Mouse (Mus musculus) hindbrain, postnatal 0 days (tissue): Measurements from ENCODE around the gene Nkd1. TPM values are rescaled to one million over a fixed set of nuclear protein-coding genes. Genes with fewer than 3 reads are reported as not detected.
A peak's percentile ranks its signal among the peaks of the same experiment; 100 is the strongest.

Experiments used
- ATAC-seq: fragments of 200-750 bp; cut with Nextera tagmentation; 2 replicates; pipeline ENCODE4 v1.8.0; 2017; ENCODE audit warnings: mild to moderate bottlenecking, moderate TSS enrichment, moderate library complexity
- DNase-seq: peaks from one replicate; pipeline ENCODE4 v3.0.0-alpha.2; 2015; ENCODE audit warnings: low spot score
- H3K27ac ChIP-seq: fragments of 300-500 bp; sonication (generic); 2 replicates; pipeline ENCODE4 v1.5.1; 2014; ENCODE audit warnings: mild to moderate bottlenecking
- H3K27me3 ChIP-seq: fragments of 300-500 bp; sonication (generic); 2 replicates; pipeline ENCODE4 v1.6.1; 2014; ENCODE audit warnings: low read length, mixed read lengths; ENCODE audit not compliant: insufficient read depth
- H3K36me3 ChIP-seq: fragments of 300-500 bp; sonication (generic); 2 replicates; pipeline ENCODE4 v1.6.1; 2014; ENCODE audit warnings: low read length, mixed read lengths; ENCODE audit not compliant: insufficient read depth
- H3K4me1 ChIP-seq: fragments of 300-500 bp; sonication (generic); 2 replicates; pipeline ENCODE4 v1.6.1; 2014; ENCODE audit warnings: antibody characterized with exemption, low read length, mixed read lengths; ENCODE audit not compliant: insufficient read depth
- H3K4me2 ChIP-seq: fragments of 300-500 bp; sonication (generic); 2 replicates; pipeline ENCODE4 v1.6.1; 2014; ENCODE audit warnings: low read depth, mild to moderate bottlenecking, low read length, moderate library complexity, mixed read lengths
- H3K4me3 ChIP-seq: fragments of 300-500 bp; sonication (generic); 2 replicates; pipeline ENCODE4 v1.5.1; 2014; ENCODE audit warnings: low read length
- H3K9ac ChIP-seq: fragments of 300-500 bp; sonication (generic); replicated peaks from 2 replicates; pipeline ENCODE4 v1.6.1; 2014; ENCODE audit warnings: mild to moderate bottlenecking, low read length, moderate library complexity, mixed read lengths
- H3K9me3 ChIP-seq: fragments of 300-500 bp; sonication (generic); 2 replicates; pipeline ENCODE4 v1.6.1; 2016; ENCODE audit warnings: low read length, mixed read lengths
- CTCF ChIP-seq: IDR thresholded peaks from 2 replicates; pipeline ENCODE4 v1.5.1; 2016; ENCODE audit warnings: antibody characterized with exemption, control low read depth, low read depth
- WGBS: fragments of 180-500 bp; shearing (Covaris S2); extraction: QIAGEN DNeasy Blood & Tissue Kit; methylation state at CpG from one replicate; pipeline ENCODE4 v1.1.7; 2014; 5-methylcytosine and 5-hydroxymethylcytosine counted together
- polyA plus RNA-seq: library from polyadenylated mRNA; unstranded; fragments of >200 nt; fragmentation: Nextera tagmentation; extraction: Ambion mirVana; gene quantifications from 2 replicates; pipeline ENCODE4 v1.2.1, GENCODE M21; 2015
- total RNA-seq: library from RNA; depleted of rRNA; stranded (reverse); fragments of >200 nt; gene quantifications from 2 replicates; pipeline ENCODE4 v1.2.3, GENCODE M21; 2014

Gene Nkd1
- total and polyA plus RNA-seq, 2 experiments from 2014 or later = 51.1 to 53.9 TPM

DNA sequence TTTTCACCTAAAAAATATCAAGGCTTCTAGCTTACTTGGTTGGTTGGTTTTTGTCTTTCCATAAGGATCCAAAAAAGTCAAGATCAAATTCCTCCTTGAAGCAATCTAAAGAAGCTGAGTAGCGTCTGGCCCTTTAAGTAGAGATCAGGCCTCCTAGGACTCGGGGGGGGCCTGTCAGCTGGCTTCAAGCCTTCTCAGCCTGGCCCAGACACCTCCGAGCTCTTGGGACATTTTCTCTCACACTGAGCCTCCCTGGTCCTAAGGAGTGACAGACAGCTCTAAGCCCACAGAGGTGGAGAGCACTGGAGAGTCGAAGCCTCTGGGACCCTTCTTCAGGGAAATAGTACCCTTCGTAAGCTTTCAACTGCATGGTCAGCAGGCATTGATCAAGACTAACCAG, 77.4 kb downstream of the Nkd1 start:
- Histone ChIP-seq H3K27me3 (no peaks in the 10 kb centered on the region), H3K27ac (no peak overlapping the region), H3K9ac (no peak overlapping the region), H3K36me3 (no peaks in the 10 kb centered on the region), H3K9me3 (no peaks in the 10 kb centered on the region), H3K4me3 (no peak overlapping the region), H3K4me1 (peaks cover 10% of the 10 kb centered on the region; the same call in 1 of the 2 replicates), H3K4me2 (no peak overlapping the region)
- no peak for TF ChIP-seq CTCF
- DNase-seq = no peak
- ATAC-seq = no peak
- WGBS = 61% methylated on average over 5 of the region's 5 CpGs

DNA sequence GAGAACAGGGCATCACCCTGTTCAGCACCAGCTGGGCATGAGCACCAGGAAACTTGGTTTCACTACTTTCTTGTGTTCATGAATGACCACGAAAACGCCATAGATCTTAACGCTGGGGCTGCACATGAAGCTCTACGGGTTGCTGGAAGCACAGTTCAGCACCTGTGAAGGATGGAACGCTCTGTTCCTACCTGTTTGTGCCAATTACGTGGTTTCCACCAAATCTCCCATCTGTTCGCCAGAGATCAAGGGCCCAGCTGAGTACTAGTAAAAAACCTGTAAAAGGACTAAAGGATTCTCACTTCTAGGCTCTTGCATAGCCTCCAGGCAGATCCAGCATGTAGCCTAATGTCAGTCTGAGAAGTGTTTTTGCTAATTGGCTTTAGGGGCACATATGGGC, 78.3 kb downstream of the Nkd1 start:
- Histone ChIP-seq H3K36me3 (no peaks in the 10 kb centered on the region), H3K4me2 (no peak overlapping the region), H3K27ac (no peak overlapping the region), H3K4me1 (peaks cover 19% of the 10 kb centered on the region), H3K9ac (no peak overlapping the region), H3K9me3 (no peaks in the 10 kb centered on the region), H3K27me3 (no peaks in the 10 kb centered on the region), H3K4me3 (no peak overlapping the region)
- ATAC-seq = no peak
- no peak for DNase-seq
- no peak for TF ChIP-seq CTCF
- WGBS = 74% methylated on average over 7 of the region's 7 CpGs

DNA sequence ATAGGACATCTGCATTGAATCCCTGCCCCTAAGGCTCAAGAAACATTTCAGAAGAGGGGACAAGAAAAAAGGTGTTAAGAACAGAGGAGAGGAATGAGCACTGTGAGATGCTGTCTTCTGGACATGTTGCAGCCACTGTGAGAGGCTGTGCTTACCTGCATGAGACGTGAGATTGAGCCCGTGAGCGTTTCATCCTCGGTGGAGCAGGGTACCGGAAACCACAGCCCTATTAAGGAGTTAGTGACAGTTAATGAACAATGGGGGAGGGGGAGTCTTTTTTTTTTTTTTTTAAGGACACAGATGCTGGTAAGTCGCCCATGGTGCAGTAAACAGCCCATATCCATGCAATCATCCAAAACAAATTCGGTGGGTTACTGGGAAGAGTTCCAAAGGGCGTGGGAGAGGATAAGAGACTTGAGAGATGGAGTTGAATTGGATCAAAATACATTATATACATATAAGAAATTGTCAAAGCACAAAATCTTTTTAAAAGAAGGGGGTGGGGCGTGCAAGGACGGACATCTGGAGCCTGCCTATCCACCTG, 82.4 kb downstream of the Nkd1 start:
- H3K27ac ChIP-seq = peak overlapping the region; percentile 32; the same call in 1 of the 2 replicates
- peak; percentile 64 for DNase-seq
- TF ChIP-seq CTCF = no peak
- H3K4me2 ChIP-seq = peak overlapping the region; percentile 67
- ATAC-seq = peak; percentile 39
- H3K4me3 ChIP-seq = peak overlapping the region; percentile 27
- no peaks in the 10 kb centered on the region for H3K9me3 ChIP-seq
- 0 out of 2 replicates have a peak overlapping the region, but pooled peaks have one; percentile 17 for H3K9ac ChIP-seq
- no peaks in the 10 kb centered on the region for H3K27me3 ChIP-seq
- H3K36me3 ChIP-seq = no peaks in the 10 kb centered on the region
- 4% methylated on average over 10 of the region's 10 CpGs for WGBS
- H3K4me1 ChIP-seq = peaks cover 23% of the 10 kb centered on the region

DNA sequence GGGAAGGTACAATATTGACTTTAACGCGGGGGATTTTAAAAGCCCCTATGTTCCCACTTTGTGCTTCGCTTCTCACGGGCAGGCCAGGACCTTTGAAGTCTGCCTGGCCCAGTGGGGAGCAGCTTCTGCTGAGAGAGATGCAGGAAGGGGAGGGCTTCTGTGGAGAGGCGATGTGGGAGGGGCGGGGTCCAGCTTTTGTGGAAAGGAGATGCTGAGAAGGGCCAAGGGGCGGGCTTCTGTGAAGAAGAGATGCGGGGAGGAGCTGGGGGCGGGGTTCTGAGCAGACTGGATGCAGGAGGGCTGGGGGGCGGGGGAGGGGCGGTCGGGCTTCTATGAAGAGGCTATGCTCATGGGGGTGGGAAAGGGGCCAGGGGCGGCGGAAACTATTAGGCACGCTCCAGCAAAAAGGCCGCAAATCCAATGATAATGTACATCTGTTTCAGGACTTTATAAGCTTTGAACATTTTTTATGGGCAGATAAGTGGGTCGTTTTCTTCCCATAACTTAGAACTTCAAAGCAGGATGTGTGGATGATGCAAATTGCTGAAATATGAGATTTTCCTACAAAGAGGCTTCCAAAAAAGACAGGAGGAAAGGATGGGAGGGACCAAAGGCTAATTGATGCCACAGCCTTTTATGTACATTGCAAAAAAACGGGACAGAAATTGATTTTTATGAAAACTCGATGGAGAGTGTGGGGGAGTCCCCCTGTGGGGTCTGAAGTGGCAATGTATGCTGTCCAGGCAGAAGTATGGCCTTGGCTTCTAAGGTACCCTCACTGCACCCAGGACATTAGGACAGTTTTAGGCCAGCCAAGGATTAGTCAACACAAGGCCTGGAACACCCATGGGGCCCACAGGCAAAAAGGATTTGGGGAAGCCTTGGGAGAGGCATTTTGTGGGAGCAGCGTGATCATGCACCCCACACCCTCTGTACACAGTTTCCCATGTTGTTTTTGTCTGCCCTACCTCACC, 83.2 kb downstream of the Nkd1 start:
- ATAC-seq (peak; percentile 89), DNase-seq (peak; percentile 90)
- H3K4me1 ChIP-seq = peaks cover 23% of the 10 kb centered on the region
- no peaks in the 10 kb centered on the region for H3K9me3 ChIP-seq
- H3K4me3 ChIP-seq = peak overlapping the region; percentile 27
- H3K36me3 ChIP-seq = no peaks in the 10 kb centered on the region
- peak overlapping the region; percentile 32; the same call in 1 of the 2 replicates for H3K27ac ChIP-seq
- TF ChIP-seq CTCF = no peak
- 8% methylated on average over 20 of the region's 20 CpGs for WGBS
- peak overlapping the region; percentile 67 for H3K4me2 ChIP-seq
- H3K9ac ChIP-seq = 0 out of 2 replicates have a peak overlapping the region, but pooled peaks have one; percentile 17
- no peaks in the 10 kb centered on the region for H3K27me3 ChIP-seq

DNA sequence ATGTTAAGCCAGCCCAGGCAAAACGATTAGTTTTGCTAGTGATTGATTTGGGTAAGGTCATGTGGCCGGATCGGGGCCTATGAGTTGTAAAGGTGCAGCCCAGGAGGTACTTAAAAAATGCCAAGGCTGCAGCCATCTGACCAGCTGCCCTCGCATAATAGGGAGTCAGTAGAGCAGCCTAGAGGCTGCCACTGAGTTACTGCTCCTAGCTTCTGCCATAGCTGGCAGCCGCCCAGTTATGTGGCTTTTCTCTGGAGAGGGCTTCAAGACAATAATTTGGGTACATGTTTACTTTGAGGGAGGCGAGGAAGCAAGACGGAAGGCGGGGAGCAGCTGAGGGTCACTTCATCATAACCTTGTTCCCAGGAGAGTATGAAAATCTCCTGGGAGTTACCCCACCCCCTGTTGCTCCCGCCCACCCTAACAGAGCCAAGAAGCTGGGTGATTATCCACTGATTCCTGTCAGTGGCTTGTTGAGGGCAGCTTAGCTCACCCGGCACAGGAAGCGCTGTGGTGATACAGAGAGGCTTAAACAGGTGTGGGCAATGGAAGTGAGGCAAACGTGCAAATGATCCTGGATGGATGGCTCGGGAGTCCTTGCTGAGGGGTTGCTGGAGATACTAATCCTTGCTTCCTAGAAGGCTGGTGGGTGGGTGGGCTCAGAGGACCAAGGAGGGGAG, 84.3 kb downstream of the Nkd1 start:
- DNase-seq = peak; percentile 33
- WGBS = 37% methylated on average over 13 of the region's 13 CpGs
- no peak for TF ChIP-seq CTCF

DNA sequence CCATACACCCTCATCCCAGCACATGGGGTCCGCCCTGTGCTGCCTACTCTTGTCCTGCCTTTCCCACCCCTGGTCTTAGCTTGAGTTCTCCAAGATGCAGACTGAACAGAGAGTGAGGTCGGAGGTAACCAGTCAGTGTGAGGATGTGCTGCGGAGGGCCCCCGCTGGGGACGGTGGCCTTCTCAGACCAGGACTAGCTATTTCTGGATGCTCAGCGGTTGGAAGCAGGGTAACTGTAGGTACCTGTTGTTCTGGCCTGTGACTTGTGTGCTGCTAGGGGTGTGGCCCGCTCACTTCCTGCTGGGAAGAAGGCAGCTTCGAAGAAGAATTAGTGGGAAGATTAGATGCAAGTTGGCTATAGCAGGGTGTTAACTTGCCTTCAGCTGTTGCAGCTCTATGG, 87.9 kb downstream of the Nkd1 start:
- Histone ChIP-seq H3K9ac (no peak overlapping the region), H3K4me2 (no peak overlapping the region), H3K4me1 (peaks cover 13% of the 10 kb centered on the region; the same call in 1 of the 2 replicates), H3K27me3 (no peaks in the 10 kb centered on the region), H3K36me3 (no peaks in the 10 kb centered on the region), H3K9me3 (no peaks in the 10 kb centered on the region), H3K4me3 (no peak overlapping the region), H3K27ac (no peak overlapping the region)
- DNase-seq (no peak), ATAC-seq (no peak)
- 82% methylated on average over 8 of the region's 8 CpGs for WGBS
- TF ChIP-seq CTCF = no peak

More for the DNA sequence above, 84.3 kb downstream of the Nkd1 start:
- H3K9me3 ChIP-seq = no peaks in the 10 kb centered on the region
- no peaks in the 10 kb centered on the region for H3K36me3 ChIP-seq
- H3K4me3 ChIP-seq = no peak overlapping the region
- H3K27ac ChIP-seq = no peak overlapping the region
- no peaks in the 10 kb centered on the region for H3K27me3 ChIP-seq
- H3K4me2 ChIP-seq = no peak overlapping the region
- peaks cover 23% of the 10 kb centered on the region for H3K4me1 ChIP-seq
- no peak for ATAC-seq
- no peak overlapping the region for H3K9ac ChIP-seq
